Mouse (Mus musculus) limb, embryonic 11.5 days (tissue): ENCODE results near the gene Catspere2. TPM values are rescaled to one million over a fixed set of nuclear protein-coding genes. Genes with fewer than 3 reads are reported as not detected.
"Not testable (repeated sequence)": the region's sequence is repeated elsewhere in the genome, so short reads cannot be mapped to it uniquely, and the experiment has no call there.

Experiments
- ATAC-seq: fragments of 200-750 bp; cut with Nextera tagmentation; 2 replicates; pipeline ENCODE4 v1.8.0; 2017; ENCODE audit warnings: low read depth; ENCODE audit not compliant: insufficient number of reproducible peaks, low FRiP score, low TSS enrichment
- DNase-seq: peaks from one replicate; pipeline ENCODE4 v3.0.0-alpha.2; 2015; ENCODE audit warnings: low spot score
- H3K27ac ChIP-seq: fragments of 300-500 bp; sonication (generic); replicated peaks from 2 replicates; pipeline ENCODE4 v1.5.1; 2014; ENCODE audit warnings: low read depth, mild to moderate bottlenecking, low read length
- H3K27me3 ChIP-seq: fragments of 300-500 bp; sonication (generic); 2 replicates; pipeline ENCODE4 v1.6.1; 2014; ENCODE audit warnings: mild to moderate bottlenecking, low read length, mixed read lengths; ENCODE audit not compliant: control insufficient read depth, insufficient read depth
- H3K36me3 ChIP-seq: fragments of 300-500 bp; sonication (generic); 2 replicates; pipeline ENCODE4 v1.6.1; 2014; ENCODE audit warnings: mild to moderate bottlenecking, low read length, moderate library complexity, mixed read lengths; ENCODE audit not compliant: control insufficient read depth, insufficient read depth
- H3K4me1 ChIP-seq: fragments of 300-500 bp; sonication (generic); 2 replicates; pipeline ENCODE4 v1.6.1; 2014; ENCODE audit warnings: low read length, mixed read lengths; ENCODE audit not compliant: control insufficient read depth, insufficient read depth
- H3K4me2 ChIP-seq: fragments of 300-500 bp; sonication (generic); 2 replicates; pipeline ENCODE4 v1.6.1; 2014; ENCODE audit warnings: low read depth, mild to moderate bottlenecking, moderate library complexity; ENCODE audit not compliant: severe bottlenecking
- H3K4me3 ChIP-seq: fragments of 300-500 bp; sonication (generic); 2 replicates; pipeline ENCODE4 v1.5.1; 2014; ENCODE audit warnings: low read depth, low read length
- H3K9ac ChIP-seq: fragments of 300-500 bp; sonication (generic); 2 replicates; pipeline ENCODE4 v1.6.1; 2014; ENCODE audit warnings: mild to moderate bottlenecking, low read length
- H3K9me3 ChIP-seq: fragments of 300-500 bp; sonication (generic); 2 replicates; pipeline ENCODE4 v1.6.1; 2016; ENCODE audit warnings: low read length; ENCODE audit not compliant: control insufficient read depth
- WGBS: fragments of 180-500 bp; shearing (Covaris S2); extraction: QIAGEN DNeasy Blood & Tissue Kit; methylation state at CpG from one replicate; pipeline ENCODE4 v1.1.7; 2014; 5-methylcytosine and 5-hydroxymethylcytosine counted together
- polyA plus RNA-seq: library from polyadenylated mRNA; unstranded; fragments of >200 nt; fragmentation: Nextera tagmentation; extraction: Ambion mirVana; gene quantifications from 2 replicates; pipeline ENCODE4 v1.2.1, GENCODE M21; 2014

Gene Catspere2
- polyA plus RNA-seq, 1 experiment from 2014 or later: 0.17 TPM

GRCm38 (mm10) chr1:178205701-178206325, 222.6 kb downstream of the Catspere2 start:
- Histone ChIP-seq H3K9me3 (no peaks in the 10 kb centered on the region), H3K4me3 (no peak overlapping the region), H3K4me1 (no peaks in the 10 kb centered on the region), H3K36me3 (no peaks in the 10 kb centered on the region), H3K27me3 (no peaks in the 10 kb centered on the region), H3K4me2 (no peak overlapping the region), H3K9ac (no peak overlapping the region), H3K27ac (no peak overlapping the region)
- DNase-seq: no peak
- ATAC-seq: no peak
- WGBS: 92% methylated on average over 10 of the region's 10 CpGs

- not testable (repeated sequence) for H3K4me2 ChIP-seq, H3K4me1 ChIP-seq, H3K27me3 ChIP-seq, H3K36me3 ChIP-seq, H3K27ac ChIP-seq, DNase-seq, H3K9ac ChIP-seq, H3K4me3 ChIP-seq, ATAC-seq, H3K9me3 ChIP-seq
- 86% methylated on average over 4 of the region's 4 CpGs for WGBS
Observed at GRCm38 (mm10) chr1:178207856-178208255, 224.6 kb downstream of the Catspere2 start.

GRCm38 (mm10) chr1:178209966-178210365, 226.7 kb downstream of the Catspere2 start:
- no peak overlapping the region for H3K4me3 ChIP-seq
- DNase-seq: no peak

GRCm38 (mm10) chr1:178217157-178217556, 233.9 kb downstream of the Catspere2 start:
- Histone ChIP-seq H3K27me3 (no peaks in the 10 kb centered on the region), H3K9ac (no peak overlapping the region), H3K4me1 (no peaks in the 10 kb centered on the region), H3K4me2 (no peak overlapping the region), H3K36me3 (no peaks in the 10 kb centered on the region), H3K27ac (no peak overlapping the region), H3K4me3 (no peak overlapping the region), H3K9me3 (no peaks in the 10 kb centered on the region)
- ATAC-seq (no peak), DNase-seq (no peak)

More at GRCm38 (mm10) chr1:178209966-178210365, 226.7 kb downstream of the Catspere2 start:
- Histone ChIP-seq H3K36me3 (no peaks in the 10 kb centered on the region), H3K27ac (no peak overlapping the region), H3K4me2 (no peak overlapping the region), H3K27me3 (no peaks in the 10 kb centered on the region), H3K9me3 (no peaks in the 10 kb centered on the region), H3K4me1 (no peaks in the 10 kb centered on the region), H3K9ac (no peak overlapping the region)
- ATAC-seq: no peak

GRCm38 (mm10) chr1:178218305-178218704, 235.1 kb downstream of the Catspere2 start:
- ATAC-seq: no peak
- no peak overlapping the region for H3K4me3 ChIP-seq
- no peak overlapping the region for H3K27ac ChIP-seq
- no peaks in the 10 kb centered on the region for H3K4me1 ChIP-seq
- H3K4me2 ChIP-seq: no peak overlapping the region
- no peaks in the 10 kb centered on the region for H3K36me3 ChIP-seq
- H3K27me3 ChIP-seq: no peaks in the 10 kb centered on the region
- H3K9me3 ChIP-seq: no peaks in the 10 kb centered on the region
- no peak for DNase-seq
- no peak overlapping the region for H3K9ac ChIP-seq

- no peak for DNase-seq
- WGBS: 84% methylated on average over 5 of the region's 5 CpGs
- Histone ChIP-seq H3K27ac (no peak overlapping the region), H3K9me3 (no peaks in the 10 kb centered on the region), H3K9ac (no peak overlapping the region), H3K4me3 (no peak overlapping the region), H3K27me3 (no peaks in the 10 kb centered on the region), H3K4me1 (no peaks in the 10 kb centered on the region), H3K4me2 (no peak overlapping the region), H3K36me3 (no peaks in the 10 kb centered on the region)
- no peak for ATAC-seq
Observed at GRCm38 (mm10) chr1:178219166-178220077, 236.2 kb downstream of the Catspere2 start.

Other genes with a start within 250 kb of the Catspere2 start
- gene Adss, start 186.9 kb upstream of the Catspere2 start, polyA plus RNA-seq: 70.2 and 72.6 TPM in 2 replicates
- gene Desi2, start 204.0 kb downstream of the Catspere2 start, polyA plus RNA-seq: 14.7 and 15.6 TPM in 2 replicates